Mouse (Mus musculus) cerebellum, adult 11-12 months (tissue): ENCODE data around the gene Nrp1.

Source experiments
- DNase-seq: peaks from one replicate; pipeline ENCODE4 v3.0.0; 2022

The Nrp1 gene

DNA sequence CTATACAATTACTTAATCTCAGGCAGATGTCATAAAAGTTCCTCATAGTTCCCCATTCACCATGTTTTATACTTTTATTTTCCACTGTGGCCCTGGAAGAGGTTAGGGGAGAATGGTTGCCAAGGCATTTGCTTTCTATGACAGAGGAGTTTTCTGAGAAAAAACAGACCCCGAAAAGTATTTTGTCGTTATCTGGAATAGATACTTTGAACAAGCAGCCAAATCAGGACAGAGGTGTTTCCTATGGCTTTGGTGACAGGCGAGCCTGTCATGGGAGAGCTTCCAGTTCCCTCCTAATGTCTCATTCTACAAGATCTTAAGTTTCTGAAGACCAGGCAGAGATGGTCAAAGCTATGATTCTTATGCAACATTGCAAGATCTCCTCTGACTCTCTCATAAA lies 13.4 kb downstream of the Nrp1 start:
- no peak for DNase-seq

GRCm38 (mm10) chr8:128372724-128373123 lies 14.3 kb downstream of the Nrp1 start:
- no peak for DNase-seq

DNA sequence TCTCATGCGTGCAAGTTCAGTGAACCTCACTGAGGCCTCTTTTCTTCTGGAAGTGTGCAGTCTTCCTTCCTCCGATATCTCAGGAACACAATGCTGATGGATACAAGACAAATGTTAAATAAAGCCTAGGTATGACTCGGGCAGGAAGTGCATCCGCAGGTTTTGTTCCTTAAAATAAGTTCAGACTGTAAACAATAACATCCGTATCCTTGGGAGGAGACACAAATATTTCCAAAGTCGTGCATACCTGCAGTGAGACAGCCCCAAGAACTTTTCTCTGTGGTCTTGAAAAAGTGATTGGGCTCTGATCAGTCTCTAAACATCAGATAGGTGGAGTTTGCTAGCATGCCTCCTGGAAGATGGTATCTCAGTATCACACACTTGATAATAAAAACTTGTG lies 15.0 kb downstream of the Nrp1 start:
- no peak for DNase-seq

GRCm38 (mm10) chr8:128375291-128375690 lies 16.9 kb downstream of the Nrp1 start:
- DNase-seq = no peak

DNA sequence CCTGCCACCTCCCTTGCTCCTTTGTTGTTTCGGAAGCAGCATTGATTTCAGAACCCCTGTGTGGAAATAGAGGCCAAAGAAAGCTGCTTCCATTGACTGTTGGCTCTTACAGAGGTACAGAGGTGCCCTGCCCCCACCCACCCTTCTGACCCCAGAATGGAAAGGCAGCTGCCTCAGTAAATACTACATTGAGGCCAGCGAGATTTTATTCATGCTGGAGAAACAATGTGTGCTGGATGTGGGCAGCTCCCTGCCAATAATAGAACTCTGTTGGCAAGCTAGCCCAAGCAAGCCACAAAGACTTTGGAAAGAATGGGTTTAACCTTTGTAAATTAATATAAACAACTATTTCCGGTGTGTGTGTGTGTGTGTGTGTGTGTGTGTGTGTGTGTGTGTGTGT lies 24.8 kb downstream of the Nrp1 start:
- no peak for DNase-seq

- DNase-seq = no peak
Measured at GRCm38 (mm10) chr8:128384366-128384765, 26.0 kb downstream of the Nrp1 start.

DNA sequence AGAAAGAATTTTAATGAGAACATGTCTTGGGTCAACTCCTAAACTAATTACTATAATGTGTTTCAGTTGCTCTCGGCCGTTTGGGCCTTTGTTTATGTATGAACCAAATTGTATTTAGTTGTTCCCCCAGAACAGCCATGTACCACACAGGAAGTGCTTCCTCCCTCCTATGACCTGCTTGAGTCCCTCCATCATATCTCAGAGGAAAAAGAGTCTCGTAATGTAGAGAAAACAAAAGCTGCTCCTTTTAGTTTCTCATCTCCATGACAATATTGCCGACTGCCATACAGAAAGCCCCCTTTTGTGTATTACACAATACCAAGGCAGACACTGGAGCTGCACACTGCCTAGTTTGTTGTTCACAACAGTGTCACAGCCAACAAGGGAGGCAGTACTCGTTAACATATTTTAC lies 26.5 kb downstream of the Nrp1 start:
- DNase-seq = no peak

DNA sequence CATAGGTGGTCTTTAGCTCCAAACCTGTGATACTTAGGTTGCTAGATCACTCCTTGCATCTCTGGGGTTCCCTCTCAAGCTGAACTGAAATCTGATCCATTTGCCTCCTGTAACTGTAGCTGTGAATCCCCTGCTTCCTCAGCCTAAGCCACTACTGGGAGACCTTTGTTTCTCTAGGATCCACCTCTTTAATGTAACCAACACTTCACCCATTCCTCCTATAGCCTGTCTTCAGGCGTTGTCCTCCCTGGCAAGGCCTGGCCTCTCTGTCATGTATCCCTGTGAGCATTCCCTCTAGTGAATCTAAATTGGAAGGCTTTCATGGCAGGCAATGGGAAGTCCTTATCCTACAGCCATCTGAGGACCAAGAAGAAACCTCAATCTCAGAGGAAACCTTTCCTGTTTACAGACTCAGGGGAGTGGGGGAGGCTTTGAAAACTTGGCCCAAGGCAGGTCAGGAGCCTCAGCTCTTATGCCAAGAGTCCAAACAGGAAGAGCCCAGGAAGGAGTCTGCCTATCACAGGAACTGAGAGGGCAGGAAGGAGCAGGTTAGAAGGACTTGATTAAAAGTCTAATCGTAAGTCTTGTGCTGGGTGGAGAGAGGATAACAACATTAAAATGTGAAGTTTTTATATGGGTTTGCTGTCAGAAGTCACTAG lies 28.7 kb downstream of the Nrp1 start:
- no peak for DNase-seq

- no peak for DNase-seq
Measured at GRCm38 (mm10) chr8:128390759-128391158, 32.4 kb downstream of the Nrp1 start.

DNA sequence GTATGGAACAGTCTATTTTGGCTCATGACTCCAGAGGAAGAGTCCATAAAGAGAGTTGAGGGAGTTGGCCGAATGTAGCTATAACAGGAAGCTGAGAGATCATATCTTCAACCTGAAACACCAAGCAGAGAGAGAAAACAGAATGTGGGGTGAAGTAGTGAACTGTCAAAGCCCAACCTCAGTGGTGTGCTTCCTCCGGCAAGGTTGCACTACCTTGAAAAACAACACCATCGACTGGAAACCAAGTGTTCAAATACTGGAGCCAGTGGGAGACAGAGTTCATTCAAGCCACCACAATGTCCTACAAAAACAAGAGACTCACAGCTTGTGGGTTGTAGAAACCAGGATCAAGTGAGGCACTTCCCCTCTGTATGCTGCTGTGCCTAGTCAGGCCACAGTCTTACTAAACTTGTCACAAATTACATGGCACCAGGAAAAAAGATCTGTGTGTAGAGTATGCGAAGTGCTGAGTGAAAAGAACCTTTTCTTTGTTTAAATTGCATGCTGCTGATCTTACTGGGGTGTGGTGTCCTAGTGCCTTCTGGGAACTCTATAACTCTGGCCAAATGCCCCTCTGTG lies 32.9 kb downstream of the Nrp1 start:
- no peak for DNase-seq

DNA sequence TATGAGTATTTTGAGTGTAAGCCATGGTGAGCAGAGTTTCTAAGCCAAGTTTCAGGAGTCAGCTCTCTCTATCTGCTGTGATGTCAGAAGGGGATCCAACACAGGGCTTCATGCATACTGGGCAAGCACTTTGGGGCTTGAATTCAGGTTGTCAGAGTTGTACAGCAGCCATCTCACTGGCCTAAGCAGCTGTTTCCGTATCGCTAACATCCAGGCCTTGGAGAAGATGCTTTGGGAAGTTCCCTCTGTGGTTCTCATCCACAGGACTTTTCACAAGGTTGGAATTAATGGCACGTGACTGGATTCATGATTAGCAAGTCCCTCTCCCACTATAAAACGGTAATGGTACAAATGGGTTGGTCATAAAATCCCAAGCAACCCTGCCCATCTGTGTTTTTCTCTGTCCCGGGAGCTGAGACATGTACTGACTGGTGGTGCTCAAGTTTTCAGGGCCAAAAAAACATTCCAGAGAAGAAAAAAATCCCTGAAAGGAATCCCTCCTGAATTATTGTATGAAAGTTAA lies 36.3 kb downstream of the Nrp1 start:
- DNase-seq = no peak

DNA sequence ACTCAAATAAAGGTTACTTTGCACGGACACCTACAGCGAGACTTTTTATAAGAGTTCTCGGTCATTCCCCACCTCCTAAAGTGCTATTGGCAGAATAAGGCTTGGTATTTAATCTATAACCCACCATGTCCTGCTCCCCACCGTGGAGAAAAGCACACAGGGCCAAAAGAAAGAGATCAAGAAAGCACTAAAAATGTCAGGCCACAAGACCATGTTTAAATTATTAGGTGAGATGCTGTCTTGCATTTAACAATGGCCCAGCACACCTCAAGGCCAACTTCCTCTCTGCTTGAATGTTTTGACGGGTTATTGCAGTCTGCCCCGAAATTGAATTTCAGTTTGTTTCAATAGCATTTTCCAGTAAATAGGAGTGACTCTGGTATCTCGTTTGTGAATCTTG lies 38.6 kb downstream of the Nrp1 start:
- DNase-seq = no peak

DNA sequence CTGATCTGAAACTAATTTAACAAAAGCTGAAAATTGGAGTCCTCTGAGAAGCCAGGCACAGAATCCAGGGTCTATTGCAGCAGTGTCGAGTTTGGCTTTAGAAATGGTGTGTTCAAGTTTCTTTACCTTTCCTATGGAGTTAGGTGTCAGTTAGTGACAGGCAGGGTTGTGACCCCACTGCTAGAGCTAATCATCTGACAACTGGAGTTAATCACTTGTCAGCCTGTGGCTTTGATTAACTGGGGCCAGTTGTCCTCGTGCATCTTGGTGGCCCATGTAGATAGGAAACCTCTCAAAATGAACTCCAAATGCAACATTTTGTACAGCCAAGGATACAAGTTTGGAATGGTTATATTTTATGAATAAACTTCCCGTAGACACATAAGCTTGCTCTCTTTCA lies 39.0 kb downstream of the Nrp1 start:
- DNase-seq = no peak

- no peak for DNase-seq
Measured at GRCm38 (mm10) chr8:128398472-128399091, 40.2 kb downstream of the Nrp1 start.

GRCm38 (mm10) chr8:128400286-128400685 lies 41.9 kb downstream of the Nrp1 start:
- DNase-seq = no peak

GRCm38 (mm10) chr8:128404876-128405275 lies 46.5 kb downstream of the Nrp1 start:
- no peak for DNase-seq

GRCm38 (mm10) chr8:128413381-128413780 lies 55.0 kb downstream of the Nrp1 start:
- DNase-seq = no peak

DNA sequence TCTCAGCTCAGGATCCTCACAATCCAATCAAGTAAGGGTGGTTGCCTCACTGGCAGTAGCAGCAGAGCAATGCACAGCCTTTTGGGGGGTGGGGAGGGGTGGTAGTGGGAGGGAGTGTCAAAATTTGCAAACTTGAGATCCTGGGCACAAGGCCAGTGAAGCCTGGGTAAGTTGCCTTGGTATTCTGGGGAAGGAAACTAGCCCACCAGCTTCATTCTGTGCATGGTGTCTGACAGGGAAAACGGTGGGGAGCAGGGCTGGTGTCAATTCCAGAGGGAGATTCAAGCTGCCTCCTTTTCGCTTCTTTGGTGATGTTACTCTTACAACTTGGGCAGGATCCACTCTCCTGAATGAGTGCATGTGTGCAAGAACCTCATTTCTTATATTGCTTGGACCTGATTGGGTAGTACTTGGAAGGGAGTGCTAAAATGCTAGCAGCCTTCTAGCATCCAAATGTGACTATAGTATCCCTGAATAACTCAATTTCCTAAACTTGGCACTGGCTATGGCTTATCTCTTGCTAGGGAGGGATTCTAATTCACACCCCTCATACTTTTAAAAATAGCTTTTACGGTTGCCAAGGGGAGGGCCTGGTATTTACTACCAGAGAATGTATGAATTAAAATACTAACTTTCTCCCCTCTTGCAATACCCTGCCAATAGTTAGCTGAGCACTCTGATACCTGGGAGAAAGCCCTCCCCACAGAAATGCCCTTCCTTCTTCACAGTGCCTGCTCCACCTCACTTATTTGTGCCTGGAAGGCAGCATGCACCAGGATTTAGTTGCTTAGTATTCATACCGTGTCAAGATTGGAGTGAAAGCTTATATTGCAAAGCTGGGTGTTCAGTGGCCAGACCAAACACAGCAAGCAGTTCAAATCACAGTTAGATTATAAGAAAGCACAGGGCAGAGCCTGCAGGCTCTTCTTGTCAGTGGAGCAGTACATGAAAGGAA lies 57.6 kb downstream of the Nrp1 start:
- DNase-seq = no peak

- DNase-seq = no peak
Measured at GRCm38 (mm10) chr8:128416896-128417295, 58.5 kb downstream of the Nrp1 start.

DNA sequence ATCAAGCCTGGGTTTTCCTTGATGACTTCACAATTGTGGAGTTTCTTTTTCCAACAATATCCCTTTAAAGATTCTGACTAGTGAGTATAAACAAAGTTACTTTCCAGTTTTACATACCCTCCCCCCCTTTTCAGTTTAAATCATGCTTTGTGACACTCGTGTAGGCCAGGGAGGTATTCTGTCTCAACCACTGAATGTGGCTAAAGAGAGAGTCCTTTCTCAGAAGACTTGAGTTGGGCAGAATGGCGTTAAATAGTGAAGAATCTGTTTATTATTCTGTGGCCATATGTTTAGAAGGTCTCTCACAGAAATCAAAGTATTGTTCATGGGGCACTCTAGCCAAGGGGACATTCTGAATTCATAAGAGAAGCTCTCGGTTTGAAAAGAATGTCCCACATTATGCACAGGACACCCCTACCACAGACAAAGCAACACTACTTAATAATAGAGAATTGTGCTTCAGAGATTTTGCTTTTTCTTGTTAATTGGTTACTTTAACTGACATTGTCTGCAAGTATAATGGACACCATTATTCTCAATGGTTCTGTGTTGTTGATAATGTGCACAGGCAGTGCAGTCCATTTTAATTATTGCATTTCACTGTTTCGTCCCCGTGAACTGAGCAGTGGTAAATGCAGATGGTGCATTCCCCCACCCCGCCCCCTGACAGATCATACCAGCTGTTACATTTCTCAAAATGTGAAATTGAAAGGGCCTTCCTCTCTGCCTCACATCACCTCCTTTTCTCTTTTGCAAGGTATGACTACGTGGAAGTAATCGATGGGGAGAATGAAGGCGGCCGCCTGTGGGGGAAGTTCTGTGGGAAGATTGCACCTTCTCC lies 59.8 kb downstream of the Nrp1 start:
- no peak for DNase-seq

- DNase-seq = no peak
Measured at GRCm38 (mm10) chr8:128419984-128420383, 61.6 kb downstream of the Nrp1 start.

DNA sequence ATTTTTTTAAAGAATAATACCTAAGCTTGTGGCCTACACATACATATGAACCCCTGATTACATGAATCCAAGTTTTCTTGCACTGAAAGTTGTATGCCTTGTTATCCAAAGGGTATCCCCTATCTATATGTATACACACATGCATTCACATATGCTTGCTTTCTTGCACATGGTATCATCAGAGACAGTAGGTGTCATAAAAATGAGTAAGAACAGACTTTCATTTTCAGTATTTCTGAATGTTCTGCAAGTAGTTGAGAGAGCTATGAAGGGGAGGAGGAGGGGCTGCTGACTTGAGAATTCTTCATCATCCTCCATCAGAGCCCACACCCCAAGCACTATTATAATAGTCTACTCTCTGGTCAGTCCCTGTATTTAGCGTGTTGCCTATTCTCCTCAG lies 62.0 kb downstream of the Nrp1 start:
- no peak for DNase-seq
